Mouse (Mus musculus): ENCODE data around the gene Nfatc3. TPM values are rescaled to one million over a fixed set of nuclear protein-coding genes. Genes with fewer than 3 reads are reported as not detected.
A peak's percentile ranks its signal among the peaks of the same experiment; 100 is the strongest.

Gene Nfatc3
- polyA plus RNA-seq, 2 experiments: 7.8 to 27.2 TPM

- WGBS: 91% methylated on average over 7 of the region's 7 CpGs
- no peaks in the 10 kb centered on the region for H3K9me3 ChIP-seq (ENCODE audit: control insufficient read depth, low read length)
- DNase-seq (ENCODE audit: low spot score): no peak
- peaks cover 23% of the 10 kb centered on the region for H3K36me3 ChIP-seq (ENCODE audit: control insufficient read depth, insufficient read depth, low read length)
- TF ChIP-seq POLR2A (IDR thresholded peaks at IDR 0.05; ENCODE audit: borderline replicate concordance, extremely low read depth, insufficient read depth, insufficient read length): no peak
- H3K27me3 ChIP-seq (ENCODE audit: control insufficient read depth, insufficient read depth, low read length): no peaks in the 10 kb centered on the region
- H3K4me1 ChIP-seq (ENCODE audit: control insufficient read depth, insufficient read depth, low read length): no peaks in the 10 kb centered on the region
- H3K9ac ChIP-seq (ENCODE audit: low read depth, low read length, severe bottlenecking): no peak overlapping the region
- H3K27ac ChIP-seq (replicated peaks; ENCODE audit: low read depth, low read length): no peak overlapping the region
- no peak for ATAC-seq (ENCODE audit: low FRiP score, low read depth)
- H3K4me3 ChIP-seq (replicated peaks; ENCODE audit: low read length): no peak overlapping the region
- H3K4me2 ChIP-seq (replicated peaks; ENCODE audit: low read depth, low read length, severe bottlenecking): no peak overlapping the region
Measured at GRCm38 (mm10) chr8:106017130-106017529, 41.5 kb upstream of the Nfatc3 start.

DNA sequence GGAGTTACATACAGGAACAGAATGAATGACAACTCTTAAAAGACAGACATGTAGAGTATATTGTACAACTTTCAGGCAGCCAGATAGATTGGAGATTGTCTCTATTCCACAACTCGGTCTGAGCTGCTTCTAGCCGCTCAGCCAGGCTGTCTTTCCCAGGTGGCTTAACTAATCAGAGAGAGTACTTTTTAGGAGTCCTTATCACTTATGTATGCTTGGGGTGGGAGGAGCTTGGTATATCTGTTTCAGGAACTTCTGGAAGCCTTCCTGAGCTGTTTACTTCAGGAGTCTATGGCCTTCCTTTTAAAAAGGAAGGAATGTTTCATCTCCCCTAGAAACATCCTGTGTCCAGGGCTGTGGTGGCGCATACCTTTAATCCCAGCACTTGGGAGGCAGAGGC is 40.6 kb upstream of the Nfatc3 start:
- no peak for DNase-seq (ENCODE audit: low spot score)

DNA sequence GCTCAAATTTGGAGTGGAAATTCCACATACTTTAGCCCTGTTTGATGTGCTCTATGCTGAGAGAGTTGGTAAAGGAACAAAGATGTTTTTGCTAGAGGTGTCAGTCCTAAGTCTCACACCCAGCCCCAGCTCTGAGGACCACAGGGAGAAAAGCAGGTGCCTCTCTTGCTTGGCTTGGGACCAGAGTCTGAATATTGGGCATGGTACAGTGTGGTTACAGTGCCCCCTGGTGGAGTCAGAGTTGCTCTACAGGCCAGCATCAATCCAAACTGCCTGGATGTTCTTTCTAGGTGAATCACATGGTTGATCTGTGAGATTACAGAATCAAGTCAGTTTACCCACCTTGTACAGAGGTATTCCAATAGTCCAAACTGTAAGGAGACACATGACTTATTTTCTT is 36.2 kb upstream of the Nfatc3 start:
- peaks cover 20% of the 10 kb centered on the region for H3K36me3 ChIP-seq (ENCODE audit: control insufficient read depth, insufficient read depth, low read length)
- H3K4me1 ChIP-seq (ENCODE audit: control insufficient read depth, insufficient read depth, low read length): no peaks in the 10 kb centered on the region
- no peak overlapping the region for H3K4me3 ChIP-seq (replicated peaks; ENCODE audit: low read length)
- no peaks in the 10 kb centered on the region for H3K27me3 ChIP-seq (ENCODE audit: control insufficient read depth, insufficient read depth, low read length)
- H3K27ac ChIP-seq (replicated peaks; ENCODE audit: low read depth, low read length): no peak overlapping the region
- no peak; the same call in 1 of the 2 replicates for ATAC-seq (ENCODE audit: low FRiP score, low read depth)
- H3K9me3 ChIP-seq (ENCODE audit: control insufficient read depth, low read length): no peaks in the 10 kb centered on the region
- TF ChIP-seq POLR2A (IDR thresholded peaks at IDR 0.05; ENCODE audit: borderline replicate concordance, extremely low read depth, insufficient read depth, insufficient read length): no peak
- H3K9ac ChIP-seq (ENCODE audit: low read depth, low read length, severe bottlenecking): no peak overlapping the region
- DNase-seq (ENCODE audit: low spot score): peak; percentile 62
- no peak overlapping the region for H3K4me2 ChIP-seq (replicated peaks; ENCODE audit: low read depth, low read length, severe bottlenecking)

More for the DNA sequence above, 40.6 kb upstream of the Nfatc3 start:
- peaks cover 23% of the 10 kb centered on the region for H3K36me3 ChIP-seq (ENCODE audit: control insufficient read depth, insufficient read depth, low read length)
- H3K4me1 ChIP-seq (ENCODE audit: control insufficient read depth, insufficient read depth, low read length): no peaks in the 10 kb centered on the region
- no peaks in the 10 kb centered on the region for H3K27me3 ChIP-seq (ENCODE audit: control insufficient read depth, insufficient read depth, low read length)
- H3K9me3 ChIP-seq (ENCODE audit: control insufficient read depth, low read length): no peaks in the 10 kb centered on the region
- WGBS: 86% methylated on average over 3 of the region's 3 CpGs
- no peak overlapping the region for H3K4me2 ChIP-seq (replicated peaks; ENCODE audit: low read depth, low read length, severe bottlenecking)
- no peak overlapping the region for H3K9ac ChIP-seq (ENCODE audit: low read depth, low read length, severe bottlenecking)
- H3K27ac ChIP-seq (replicated peaks; ENCODE audit: low read depth, low read length): no peak overlapping the region
- ATAC-seq (ENCODE audit: low FRiP score, low read depth): no peak
- no peak for TF ChIP-seq POLR2A (IDR thresholded peaks at IDR 0.05; ENCODE audit: borderline replicate concordance, extremely low read depth, insufficient read depth, insufficient read length)
- no peak overlapping the region for H3K4me3 ChIP-seq (replicated peaks; ENCODE audit: low read length)

- WGBS: 92% methylated on average over 10 of the region's 10 CpGs
- peaks cover 22% of the 10 kb centered on the region for H3K36me3 ChIP-seq (ENCODE audit: control insufficient read depth, insufficient read depth, low read length)
- ATAC-seq (ENCODE audit: low FRiP score, low read depth) (no peak), DNase-seq (ENCODE audit: low spot score) (no peak)
- no peak overlapping the region for H3K4me3 ChIP-seq (replicated peaks; ENCODE audit: low read length)
- H3K27me3 ChIP-seq (ENCODE audit: control insufficient read depth, insufficient read depth, low read length): no peaks in the 10 kb centered on the region
- no peak for TF ChIP-seq POLR2A (IDR thresholded peaks at IDR 0.05; ENCODE audit: borderline replicate concordance, extremely low read depth, insufficient read depth, insufficient read length)
- H3K4me2 ChIP-seq (replicated peaks; ENCODE audit: low read depth, low read length, severe bottlenecking): no peak overlapping the region
- H3K9me3 ChIP-seq (ENCODE audit: control insufficient read depth, low read length): no peaks in the 10 kb centered on the region
- H3K4me1 ChIP-seq (ENCODE audit: control insufficient read depth, insufficient read depth, low read length): no peaks in the 10 kb centered on the region
- no peak overlapping the region for H3K27ac ChIP-seq (replicated peaks; ENCODE audit: low read depth, low read length)
- no peak overlapping the region for H3K9ac ChIP-seq (ENCODE audit: low read depth, low read length, severe bottlenecking)
Measured at GRCm38 (mm10) chr8:106038721-106039120, 19.9 kb upstream of the Nfatc3 start.

- no peak for ATAC-seq (ENCODE audit: low FRiP score, low read depth)
- TF ChIP-seq POLR2A (IDR thresholded peaks at IDR 0.05; ENCODE audit: borderline replicate concordance, extremely low read depth, insufficient read depth, insufficient read length): no peak
Measured at GRCm38 (mm10) chr8:106039605-106040004, 19.0 kb upstream of the Nfatc3 start.

GRCm38 (mm10) chr8:106040218-106040617 is 18.4 kb upstream of the Nfatc3 start:
- no peak for ATAC-seq (ENCODE audit: low FRiP score, low read depth)
- Histone ChIP-seq H3K4me1 (ENCODE audit: control insufficient read depth, insufficient read depth, low read length) (no peaks in the 10 kb centered on the region), H3K27me3 (ENCODE audit: control insufficient read depth, insufficient read depth, low read length) (no peaks in the 10 kb centered on the region), H3K9ac (ENCODE audit: low read depth, low read length, severe bottlenecking) (no peak overlapping the region), H3K36me3 (ENCODE audit: control insufficient read depth, insufficient read depth, low read length) (peaks cover 19% of the 10 kb centered on the region), H3K4me3 (replicated peaks; ENCODE audit: low read length) (no peak overlapping the region), H3K27ac (replicated peaks; ENCODE audit: low read depth, low read length) (no peak overlapping the region), H3K9me3 (ENCODE audit: control insufficient read depth, low read length) (no peaks in the 10 kb centered on the region), H3K4me2 (replicated peaks; ENCODE audit: low read depth, low read length, severe bottlenecking) (no peak overlapping the region)
- TF ChIP-seq POLR2A (IDR thresholded peaks at IDR 0.05; ENCODE audit: borderline replicate concordance, extremely low read depth, insufficient read depth, insufficient read length): no peak
- DNase-seq (ENCODE audit: low spot score): no peak
- WGBS: 62% methylated on average over 4 of the region's 4 CpGs

More at GRCm38 (mm10) chr8:106039605-106040004, 19.0 kb upstream of the Nfatc3 start:
- Histone ChIP-seq H3K36me3 (ENCODE audit: control insufficient read depth, insufficient read depth, low read length) (peaks cover 19% of the 10 kb centered on the region), H3K4me3 (replicated peaks; ENCODE audit: low read length) (no peak overlapping the region), H3K4me2 (replicated peaks; ENCODE audit: low read depth, low read length, severe bottlenecking) (no peak overlapping the region), H3K4me1 (ENCODE audit: control insufficient read depth, insufficient read depth, low read length) (no peaks in the 10 kb centered on the region), H3K27ac (replicated peaks; ENCODE audit: low read depth, low read length) (no peak overlapping the region), H3K9me3 (ENCODE audit: control insufficient read depth, low read length) (no peaks in the 10 kb centered on the region), H3K9ac (ENCODE audit: low read depth, low read length, severe bottlenecking) (no peak overlapping the region), H3K27me3 (ENCODE audit: control insufficient read depth, insufficient read depth, low read length) (no peaks in the 10 kb centered on the region)
- no peak for DNase-seq (ENCODE audit: low spot score)
- WGBS: 78% methylated on average over 4 of the region's 4 CpGs

Data from limb, embryonic 14.5 days (tissue).